Mouse (Mus musculus) mouse trophoblast stem cell (cell line): ENCODE data around the gene Adcy2.

ENCODE experiments used
- in situ Hi-C, 2 experiments: fragments of 300-500 bp; cut with MseI, MboI; formaldehyde crosslinking; loops; 2 replicates in 1 of 2; 3 replicates in 1 of 2; pipeline ENCODE4 v1.15.1; 2025

Gene Adcy2

GRCm38 (mm10) chr13:68998918-68999801, at the start of gene Adcy2:
Adcy2 (minus strand) TSS chr13:68999541.
- in situ Hi-C loops = loop anchor here (10.0 to 25.0 kb wide), 2 partner anchors 387 to 394 kb away; no protein-coding TSS in a partner anchor

- in situ Hi-C loops = no loop called here
These were observed 37.8 kb upstream of the Adcy2 start for GRCm38 (mm10) chr13:69036991-69037597.

GRCm38 (mm10) chr13:69034621-69035020, 35.3 kb upstream of the Adcy2 start:
- in situ Hi-C loops = no loop called here

GRCm38 (mm10) chr13:69033532-69033931, 34.2 kb upstream of the Adcy2 start:
- in situ Hi-C loops = no loop called here

- in situ Hi-C loops = no loop called here
These were observed 29.9 kb upstream of the Adcy2 start for GRCm38 (mm10) chr13:69029078-69029757.

- in situ Hi-C loops = no loop called here
These were observed 25.6 kb upstream of the Adcy2 start for GRCm38 (mm10) chr13:69024964-69025363.

- in situ Hi-C loops = no loop called here
These were observed 23.9 kb upstream of the Adcy2 start for GRCm38 (mm10) chr13:69023239-69023638.

GRCm38 (mm10) chr13:69020574-69020973, 21.2 kb upstream of the Adcy2 start:
- in situ Hi-C loops = no loop called here

GRCm38 (mm10) chr13:69006915-69007314, 7.6 kb upstream of the Adcy2 start:
- in situ Hi-C loops = loop anchor here in 1 of 2 experiments (10.0 kb wide), 1 partner anchor 458 kb away; no protein-coding TSS in a partner anchor

GRCm38 (mm10) chr13:69006091-69006490, 6.8 kb upstream of the Adcy2 start:
- in situ Hi-C loops = loop anchor here in 1 of 2 experiments (10.0 kb wide), 1 partner anchor 459 kb away; no protein-coding TSS in a partner anchor

- in situ Hi-C loops = loop anchor here (5.0 to 10.0 kb wide), 2 partner anchors 453 to 460 kb away; no protein-coding TSS in a partner anchor
These were observed 5.1 kb upstream of the Adcy2 start for GRCm38 (mm10) chr13:69004406-69004805.

GRCm38 (mm10) chr13:69002631-69003030, 3.3 kb upstream of the Adcy2 start:
- in situ Hi-C loops = loop anchor here (5.0 to 10.0 kb wide), 2 partner anchors 455 to 462 kb away; no protein-coding TSS in a partner anchor

GRCm38 (mm10) chr13:69002173-69002572, 2.8 kb upstream of the Adcy2 start:
- in situ Hi-C loops = loop anchor here (5.0 to 10.0 kb wide), 2 partner anchors 455 to 463 kb away; no protein-coding TSS in a partner anchor

- in situ Hi-C loops = loop anchor here (5.0 to 25.0 kb wide), 4 partner anchors 388 to 465 kb away; no protein-coding TSS in a partner anchor
These were observed 485 bp upstream of the Adcy2 start for GRCm38 (mm10) chr13:68999826-69000225.

- in situ Hi-C loops = loop anchor here (10.0 to 25.0 kb wide), 2 partner anchors 386 to 394 kb away; no protein-coding TSS in a partner anchor
These were observed 803 bp downstream of the Adcy2 start for GRCm38 (mm10) chr13:68998558-68998917.

- in situ Hi-C loops = loop anchor here (10.0 to 25.0 kb wide), 2 partner anchors 386 to 393 kb away; no protein-coding TSS in a partner anchor
These were observed 1.4 kb downstream of the Adcy2 start for GRCm38 (mm10) chr13:68997821-68998551.

- in situ Hi-C loops = loop anchor here (10.0 to 25.0 kb wide), 2 partner anchors 385 to 393 kb away; no protein-coding TSS in a partner anchor
These were observed 2.0 kb downstream of the Adcy2 start for GRCm38 (mm10) chr13:68997386-68997785.

- in situ Hi-C loops = loop anchor here (10.0 to 25.0 kb wide), 2 partner anchors 384 to 392 kb away; no protein-coding TSS in a partner anchor
These were observed 2.7 kb downstream of the Adcy2 start for GRCm38 (mm10) chr13:68996661-68997060.

GRCm38 (mm10) chr13:68985789-68986188, 13.6 kb downstream of the Adcy2 start:
- in situ Hi-C loops = loop anchor here in 1 of 2 experiments (25.0 kb wide), 1 partner anchor 373 kb away; no protein-coding TSS in a partner anchor

GRCm38 (mm10) chr13:68984000-68984399, 15.3 kb downstream of the Adcy2 start:
- in situ Hi-C loops = loop anchor here in 1 of 2 experiments (25.0 kb wide), 1 partner anchor 372 kb away; no protein-coding TSS in a partner anchor
